Mouse (Mus musculus) midbrain, embryonic 12.5 days (tissue): Measurements from ENCODE around the gene BC035947. TPM values are rescaled to one million over a fixed set of nuclear protein-coding genes. Genes with fewer than 3 reads are reported as not detected.
"Not testable (repeated sequence)": the region's sequence is repeated elsewhere in the genome, so short reads cannot be mapped to it uniquely, and the experiment has no call there.

Source experiments
- ATAC-seq: fragments of 200-750 bp; cut with Nextera tagmentation; 2 replicates; pipeline ENCODE4 v1.8.0; 2017; ENCODE audit warnings: low read depth, moderate TSS enrichment, moderate library complexity; ENCODE audit not compliant: low FRiP score
- H3K27ac ChIP-seq: fragments of 300-500 bp; sonication (generic); replicated peaks from 2 replicates; pipeline ENCODE4 v1.5.1; 2016; ENCODE audit warnings: mild to moderate bottlenecking
- H3K27me3 ChIP-seq: fragments of 300-500 bp; sonication (generic); 2 replicates; pipeline ENCODE4 v1.6.1; 2016; ENCODE audit warnings: mild to moderate bottlenecking
- H3K36me3 ChIP-seq: fragments of 300-500 bp; sonication (generic); 2 replicates; pipeline ENCODE4 v1.6.1; 2016
- H3K4me1 ChIP-seq: fragments of 300-500 bp; sonication (generic); 2 replicates; pipeline ENCODE4 v1.6.1; 2016
- H3K4me2 ChIP-seq: fragments of 300-500 bp; sonication (generic); replicated peaks from 2 replicates; pipeline ENCODE4 v1.6.1; 2016; ENCODE audit warnings: mild to moderate bottlenecking, moderate library complexity
- H3K4me3 ChIP-seq: fragments of 300-500 bp; sonication (generic); 2 replicates; pipeline ENCODE4 v1.5.1; 2016; ENCODE audit warnings: mild to moderate bottlenecking
- H3K9ac ChIP-seq: fragments of 300-500 bp; sonication (generic); replicated peaks from 2 replicates; pipeline ENCODE4 v1.6.1; 2016; ENCODE audit warnings: mild to moderate bottlenecking, moderate library complexity
- H3K9me3 ChIP-seq: fragments of 300-500 bp; sonication (generic); 2 replicates; pipeline ENCODE4 v1.6.1; 2016; ENCODE audit warnings: mild to moderate bottlenecking
- WGBS: fragments of 180-500 bp; shearing (Covaris S2); methylation state at CpG from one replicate; pipeline ENCODE4 v1.1.7; 2016; 5-methylcytosine and 5-hydroxymethylcytosine counted together
- polyA plus RNA-seq: library from polyadenylated mRNA; unstranded; fragments of >200 nt; fragmentation: Nextera tagmentation; extraction: Ambion mirVana; gene quantifications from 2 replicates; pipeline ENCODE4 v1.2.1, GENCODE M21; 2016

BC035947 gene
- 0.34 and 0.76 TPM in 2 replicates for polyA plus RNA-seq

- WGBS: 3% methylated on average over 25 of the region's 25 CpGs
- Histone ChIP-seq H3K36me3 (no peaks in the 10 kb centered on the region), H3K9me3 (no peaks in the 10 kb centered on the region), H3K27ac (no peak within 1 kb of the TSS), H3K4me2 (peak within 1 kb of the TSS; percentile 56), H3K4me1 (0 out of 2 replicates have a peak, but pooled peaks cover 4% of the 10 kb centered on the region), H3K27me3 (peaks cover 4% of the 10 kb centered on the region; the same call in 1 of the 2 replicates), H3K9ac (peak within 1 kb of the TSS; percentile 31; the same call in 1 of the 2 replicates), H3K4me3 (peak within 1 kb of the TSS; percentile 37)
- ATAC-seq: peak; percentile 58; the same call in 1 of the 2 replicates
Measured at GRCm38 (mm10) chr1:78511621-78512160, at the start of gene BC035947. Gene BC035947, minus strand, starts transcription at chr1:78512158.

- Histone ChIP-seq H3K9ac (no peak overlapping the region), H3K4me1 (no peaks in the 10 kb centered on the region), H3K9me3 (0 out of 2 replicates have a peak, but pooled peaks cover 4% of the 10 kb centered on the region), H3K27ac (no peak overlapping the region), H3K27me3 (no peaks in the 10 kb centered on the region), H3K36me3 (no peaks in the 10 kb centered on the region), H3K4me3 (no peak overlapping the region), H3K4me2 (no peak overlapping the region)
- WGBS: 79% methylated on average over 8 of the region's 8 CpGs
- ATAC-seq: no peak
Measured at GRCm38 (mm10) chr1:78554012-78554666, 42.2 kb upstream of the BC035947 start.

- Histone ChIP-seq H3K27ac (no peak overlapping the region), H3K9me3 (no peaks in the 10 kb centered on the region), H3K4me2 (no peak overlapping the region), H3K36me3 (no peaks in the 10 kb centered on the region), H3K9ac (no peak overlapping the region), H3K27me3 (no peaks in the 10 kb centered on the region), H3K4me1 (no peaks in the 10 kb centered on the region), H3K4me3 (no peak overlapping the region)
- WGBS: 64% methylated on average over 6 of the region's 6 CpGs
- ATAC-seq: no peak
Measured at GRCm38 (mm10) chr1:78548961-78549360, 37.0 kb upstream of the BC035947 start.

- H3K4me2 ChIP-seq: no peak overlapping the region
- no peak overlapping the region for H3K4me3 ChIP-seq
- H3K27ac ChIP-seq: no peak overlapping the region
- H3K27me3 ChIP-seq: no peaks in the 10 kb centered on the region
- ATAC-seq: no peak
- H3K9me3 ChIP-seq: no peaks in the 10 kb centered on the region
- no peak overlapping the region for H3K9ac ChIP-seq
- 87% methylated on average over 9 of the region's 9 CpGs for WGBS
- no peaks in the 10 kb centered on the region for H3K36me3 ChIP-seq
- no peaks in the 10 kb centered on the region for H3K4me1 ChIP-seq
Measured at GRCm38 (mm10) chr1:78546258-78546657, 34.3 kb upstream of the BC035947 start.

- not testable (repeated sequence) for H3K9me3 ChIP-seq, H3K4me1 ChIP-seq, H3K9ac ChIP-seq, H3K27me3 ChIP-seq, H3K4me3 ChIP-seq, H3K4me2 ChIP-seq, H3K36me3 ChIP-seq, H3K27ac ChIP-seq, ATAC-seq
- WGBS: 59% methylated on average over 1 of the region's 1 CpGs
Measured at GRCm38 (mm10) chr1:78543631-78544030, 31.7 kb upstream of the BC035947 start.

GRCm38 (mm10) chr1:78539166-78539565 lies 27.2 kb upstream of the BC035947 start:
- H3K27ac ChIP-seq: no peak overlapping the region
- 0 out of 2 replicates have a peak, but pooled peaks cover 3% of the 10 kb centered on the region for H3K27me3 ChIP-seq
- no peak overlapping the region for H3K4me2 ChIP-seq
- H3K4me3 ChIP-seq: no peak overlapping the region
- WGBS: 73% methylated on average over 6 of the region's 6 CpGs
- H3K4me1 ChIP-seq: peaks cover 9% of the 10 kb centered on the region
- H3K9ac ChIP-seq: no peak overlapping the region
- no peak for ATAC-seq
- no peaks in the 10 kb centered on the region for H3K36me3 ChIP-seq
- no peaks in the 10 kb centered on the region for H3K9me3 ChIP-seq

- Histone ChIP-seq H3K9ac (no peak overlapping the region), H3K36me3 (no peaks in the 10 kb centered on the region), H3K4me1 (peaks cover 9% of the 10 kb centered on the region), H3K4me2 (no peak overlapping the region), H3K27ac (no peak overlapping the region), H3K27me3 (0 out of 2 replicates have a peak, but pooled peaks cover 3% of the 10 kb centered on the region), H3K9me3 (no peaks in the 10 kb centered on the region), H3K4me3 (no peak overlapping the region)
- WGBS: 53% methylated on average over 5 of the region's 5 CpGs
- ATAC-seq: no peak
Measured at GRCm38 (mm10) chr1:78538396-78538795, 26.4 kb upstream of the BC035947 start.

- Histone ChIP-seq H3K36me3 (no peaks in the 10 kb centered on the region), H3K4me1 (peaks cover 9% of the 10 kb centered on the region), H3K27ac (no peak overlapping the region), H3K9ac (peak overlapping the region; percentile 32; the same call in 1 of the 2 replicates), H3K4me2 (peak overlapping the region; percentile 52), H3K9me3 (no peaks in the 10 kb centered on the region), H3K27me3 (0 out of 2 replicates have a peak, but pooled peaks cover 3% of the 10 kb centered on the region), H3K4me3 (peak overlapping the region; percentile 25)
- 33% methylated on average over 16 of the region's 16 CpGs for WGBS
- ATAC-seq: peak; percentile 82
Measured at GRCm38 (mm10) chr1:78537494-78538010, 25.6 kb upstream of the BC035947 start.

- no peak overlapping the region for H3K27ac ChIP-seq
- no peak overlapping the region for H3K4me3 ChIP-seq
- H3K36me3 ChIP-seq: no peaks in the 10 kb centered on the region
- peaks cover 9% of the 10 kb centered on the region for H3K4me1 ChIP-seq
- no peak overlapping the region for H3K9ac ChIP-seq
- ATAC-seq: peak; percentile 57; the same call in 1 of the 2 replicates
- WGBS: 37% methylated on average over 19 of the region's 19 CpGs
- 0 out of 2 replicates have a peak, but pooled peaks cover 3% of the 10 kb centered on the region for H3K27me3 ChIP-seq
- H3K4me2 ChIP-seq: peak overlapping the region; percentile 52; the same call in 1 of the 2 replicates
- no peaks in the 10 kb centered on the region for H3K9me3 ChIP-seq
Measured at GRCm38 (mm10) chr1:78536310-78537164, 24.6 kb upstream of the BC035947 start.

GRCm38 (mm10) chr1:78534428-78535150 lies 22.6 kb upstream of the BC035947 start:
- 92% methylated on average over 9 of the region's 9 CpGs for WGBS
- no peak for ATAC-seq

GRCm38 (mm10) chr1:78532184-78532800 lies 20.3 kb upstream of the BC035947 start:
- H3K27ac ChIP-seq: no peak overlapping the region
- H3K4me2 ChIP-seq: no peak overlapping the region
- no peaks in the 10 kb centered on the region for H3K36me3 ChIP-seq
- H3K9ac ChIP-seq: no peak overlapping the region
- peaks cover 4% of the 10 kb centered on the region; the same call in 1 of the 2 replicates for H3K4me1 ChIP-seq
- H3K4me3 ChIP-seq: no peak overlapping the region
- no peaks in the 10 kb centered on the region for H3K9me3 ChIP-seq
- ATAC-seq: no peak
- H3K27me3 ChIP-seq: 0 out of 2 replicates have a peak, but pooled peaks cover 3% of the 10 kb centered on the region
- WGBS: 89% methylated on average over 15 of the region's 15 CpGs

More at GRCm38 (mm10) chr1:78534428-78535150, 22.6 kb upstream of the BC035947 start:
- Histone ChIP-seq H3K9ac (no peak overlapping the region), H3K36me3 (no peaks in the 10 kb centered on the region), H3K27ac (no peak overlapping the region), H3K27me3 (0 out of 2 replicates have a peak, but pooled peaks cover 3% of the 10 kb centered on the region), H3K4me2 (no peak overlapping the region), H3K4me1 (peaks cover 9% of the 10 kb centered on the region), H3K4me3 (no peak overlapping the region), H3K9me3 (no peaks in the 10 kb centered on the region)
